Mouse (Mus musculus) hindbrain, embryonic 12.5 days (tissue): ENCODE measurements around the gene Dnmt3b. TPM values are rescaled to one million over a fixed set of nuclear protein-coding genes. Genes with fewer than 3 reads are reported as not detected.
A peak's percentile ranks its signal among the peaks of the same experiment; 100 is the strongest.
"Not testable (repeated sequence)": the region's sequence is repeated elsewhere in the genome, so short reads cannot be mapped to it uniquely, and the experiment has no call there.

Source experiments
- ATAC-seq: fragments of 200-750 bp; cut with Nextera tagmentation; 2 replicates; pipeline ENCODE4 v1.8.0; 2017; ENCODE audit warnings: moderate TSS enrichment; ENCODE audit not compliant: low FRiP score
- H3K27ac ChIP-seq: fragments of 300-500 bp; sonication (generic); 2 replicates; pipeline ENCODE4 v1.5.1; 2016; ENCODE audit warnings: mild to moderate bottlenecking
- H3K27me3 ChIP-seq: fragments of 300-500 bp; sonication (generic); 2 replicates; pipeline ENCODE4 v1.6.1; 2016; ENCODE audit warnings: mild to moderate bottlenecking
- H3K36me3 ChIP-seq: fragments of 300-500 bp; sonication (generic); 2 replicates; pipeline ENCODE4 v1.6.1; 2016; ENCODE audit warnings: mild to moderate bottlenecking
- H3K4me1 ChIP-seq: fragments of 300-500 bp; sonication (generic); 2 replicates; pipeline ENCODE4 v1.6.1; 2016
- H3K4me2 ChIP-seq: fragments of 300-500 bp; sonication (generic); replicated peaks from 2 replicates; pipeline ENCODE4 v1.6.1; 2016; ENCODE audit warnings: mild to moderate bottlenecking
- H3K4me3 ChIP-seq: fragments of 300-500 bp; sonication (generic); 2 replicates; pipeline ENCODE4 v1.5.1; 2016; ENCODE audit warnings: mild to moderate bottlenecking
- H3K9ac ChIP-seq: fragments of 300-500 bp; sonication (generic); 2 replicates; pipeline ENCODE4 v1.6.1; 2016; ENCODE audit warnings: mild to moderate bottlenecking, moderate library complexity
- H3K9me3 ChIP-seq: fragments of 300-500 bp; sonication (generic); replicated peaks from 2 replicates; pipeline ENCODE4 v1.6.1; 2016; ENCODE audit warnings: mild to moderate bottlenecking
- WGBS: fragments of 180-500 bp; shearing (Covaris S2); methylation state at CpG from one replicate; pipeline ENCODE4 v1.1.7; 2016; 5-methylcytosine and 5-hydroxymethylcytosine counted together
- polyA plus RNA-seq: library from polyadenylated mRNA; unstranded; fragments of >200 nt; fragmentation: Nextera tagmentation; extraction: Ambion mirVana; gene quantifications from 2 replicates; pipeline ENCODE4 v1.2.1, GENCODE M21; 2016

The Dnmt3b gene
- polyA plus RNA-seq, 1 experiment from 2014 or later: 9.5 TPM

GRCm38 (mm10) chr2:153648773-153649297, 415 bp upstream of the Dnmt3b start:
- Histone ChIP-seq H3K4me3 (peak overlapping the region; percentile 87), H3K36me3 (no peaks in the 10 kb centered on the region), H3K27me3 (peaks cover 12% of the 10 kb centered on the region), H3K9ac (peak overlapping the region; percentile 89), H3K4me1 (peaks cover 22% of the 10 kb centered on the region), H3K9me3 (no peaks in the 10 kb centered on the region), H3K27ac (no peak overlapping the region), H3K4me2 (peak overlapping the region; percentile 97)
- WGBS: 22% methylated on average over 14 of the region's 14 CpGs
- peak; percentile 41 for ATAC-seq

DNA sequence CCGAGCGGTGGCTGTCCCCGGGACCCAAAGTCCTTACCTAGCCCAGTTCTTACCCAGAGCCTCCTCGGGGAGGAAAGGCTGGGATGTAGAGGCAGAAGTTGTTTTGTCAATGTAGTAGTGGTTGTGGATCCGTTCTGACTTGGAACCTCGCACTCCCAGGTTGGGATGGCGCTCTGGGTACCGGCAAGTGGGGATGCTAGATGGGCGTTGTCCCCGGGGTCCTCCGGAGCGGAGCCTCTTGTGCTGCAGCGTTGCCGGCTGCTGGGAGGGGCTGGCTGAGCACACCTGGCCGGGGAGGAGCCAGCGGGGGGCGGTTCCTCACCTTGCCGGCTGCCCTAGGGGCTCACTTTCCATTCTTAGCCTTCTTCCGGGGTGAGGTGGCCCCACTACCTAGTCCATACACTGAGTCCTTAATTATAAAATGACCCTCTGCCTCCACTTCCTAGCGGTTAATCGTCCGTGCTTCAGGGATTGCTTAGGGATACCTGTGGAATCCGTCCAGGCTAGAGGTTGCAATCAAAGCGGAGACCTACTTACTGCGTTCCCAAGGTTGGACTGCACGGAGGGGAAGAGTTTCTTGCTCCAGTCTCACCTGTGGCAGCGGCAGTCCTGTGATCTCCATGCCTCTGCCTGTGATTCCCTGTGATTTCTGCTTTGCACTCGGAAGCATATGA, 901 bp downstream of the Dnmt3b start:
- WGBS: 1% methylated on average over 28 of the region's 28 CpGs
- ATAC-seq: peak; percentile 7; the same call in 1 of the 2 replicates
- Histone ChIP-seq H3K9ac (peak overlapping the region; percentile 89), H3K27me3 (peaks cover 12% of the 10 kb centered on the region), H3K9me3 (no peaks in the 10 kb centered on the region), H3K4me2 (peak overlapping the region; percentile 97), H3K27ac (no peak overlapping the region), H3K4me1 (peaks cover 22% of the 10 kb centered on the region), H3K36me3 (no peaks in the 10 kb centered on the region), H3K4me3 (peak overlapping the region; percentile 87)

DNA sequence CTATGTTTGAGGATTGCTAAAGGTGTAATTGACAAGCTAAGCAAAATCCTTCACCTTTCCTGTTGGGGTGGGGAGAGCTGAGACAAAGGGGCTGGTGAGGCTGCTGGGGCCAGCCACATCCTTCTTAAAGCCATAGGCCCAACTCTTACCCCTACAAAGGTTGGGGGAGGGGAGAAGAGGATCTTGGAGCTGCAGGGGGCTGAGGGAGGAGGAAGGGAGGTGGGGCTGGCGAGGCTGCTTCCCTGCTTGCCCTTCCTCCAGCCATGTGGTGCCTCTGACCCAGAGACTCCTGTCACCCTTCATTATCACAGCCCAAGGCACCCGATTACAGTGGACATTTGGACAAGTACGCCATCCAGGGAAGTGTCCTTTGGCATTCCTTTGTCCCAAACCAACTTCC, 2.4 kb downstream of the Dnmt3b start:
- H3K4me3 ChIP-seq: no peak overlapping the region
- WGBS: 28% methylated on average over 3 of the region's 3 CpGs
- H3K27me3 ChIP-seq: peaks cover 12% of the 10 kb centered on the region
- no peak overlapping the region for H3K4me2 ChIP-seq
- H3K36me3 ChIP-seq: no peaks in the 10 kb centered on the region
- ATAC-seq: no peak
- H3K9me3 ChIP-seq: no peaks in the 10 kb centered on the region
- no peak overlapping the region for H3K9ac ChIP-seq
- peaks cover 22% of the 10 kb centered on the region for H3K4me1 ChIP-seq
- no peak overlapping the region for H3K27ac ChIP-seq

DNA sequence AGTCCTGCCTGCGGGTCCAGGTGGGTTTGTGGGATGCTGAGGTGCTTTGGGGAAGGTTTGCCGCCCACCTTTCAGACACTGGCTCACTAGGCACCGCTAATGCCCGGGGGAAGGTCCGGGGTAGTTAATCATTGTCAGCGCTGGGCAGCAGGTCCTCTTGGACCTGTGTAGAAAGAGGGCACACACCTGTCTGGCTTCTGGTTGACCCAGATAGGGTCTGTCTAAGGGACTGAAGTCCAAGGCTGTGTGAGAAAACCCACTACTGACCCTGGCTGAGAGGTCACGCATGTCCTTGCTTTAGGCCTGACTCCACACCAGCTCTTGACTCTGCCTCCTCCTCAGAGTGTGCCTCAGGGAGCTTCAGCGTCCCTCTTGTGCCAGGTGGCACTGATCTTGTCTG, 8.4 kb downstream of the Dnmt3b start:
- ATAC-seq, H3K4me3 ChIP-seq, H3K27me3 ChIP-seq, H3K36me3 ChIP-seq, H3K9ac ChIP-seq, H3K27ac ChIP-seq, H3K4me1 ChIP-seq, H3K9me3 ChIP-seq, H3K4me2 ChIP-seq: not testable (repeated sequence)
- WGBS: 88% methylated on average over 8 of the region's 8 CpGs

- no peak for ATAC-seq
- 53% methylated on average over 3 of the region's 3 CpGs for WGBS
- Histone ChIP-seq H3K4me2 (no peak overlapping the region), H3K9me3 (no peaks in the 10 kb centered on the region), H3K36me3 (0 out of 2 replicates have a peak, but pooled peaks cover 3% of the 10 kb centered on the region), H3K27ac (no peak overlapping the region), H3K4me3 (no peak overlapping the region), H3K4me1 (no peaks in the 10 kb centered on the region; the same call in 1 of the 2 replicates), H3K27me3 (no peaks in the 10 kb centered on the region), H3K9ac (no peak overlapping the region)
Observed at GRCm38 (mm10) chr2:153660616-153661015, 11.4 kb downstream of the Dnmt3b start.

GRCm38 (mm10) chr2:153665401-153665800, 16.2 kb downstream of the Dnmt3b start:
- Histone ChIP-seq H3K4me2 (no peak overlapping the region), H3K27ac (no peak overlapping the region), H3K27me3 (no peaks in the 10 kb centered on the region), H3K9ac (no peak overlapping the region), H3K36me3 (peaks cover 8% of the 10 kb centered on the region; the same call in 1 of the 2 replicates), H3K4me3 (no peak overlapping the region), H3K4me1 (no peaks in the 10 kb centered on the region; the same call in 1 of the 2 replicates), H3K9me3 (no peaks in the 10 kb centered on the region)
- no peak for ATAC-seq
- 89% methylated on average over 7 of the region's 7 CpGs for WGBS

DNA sequence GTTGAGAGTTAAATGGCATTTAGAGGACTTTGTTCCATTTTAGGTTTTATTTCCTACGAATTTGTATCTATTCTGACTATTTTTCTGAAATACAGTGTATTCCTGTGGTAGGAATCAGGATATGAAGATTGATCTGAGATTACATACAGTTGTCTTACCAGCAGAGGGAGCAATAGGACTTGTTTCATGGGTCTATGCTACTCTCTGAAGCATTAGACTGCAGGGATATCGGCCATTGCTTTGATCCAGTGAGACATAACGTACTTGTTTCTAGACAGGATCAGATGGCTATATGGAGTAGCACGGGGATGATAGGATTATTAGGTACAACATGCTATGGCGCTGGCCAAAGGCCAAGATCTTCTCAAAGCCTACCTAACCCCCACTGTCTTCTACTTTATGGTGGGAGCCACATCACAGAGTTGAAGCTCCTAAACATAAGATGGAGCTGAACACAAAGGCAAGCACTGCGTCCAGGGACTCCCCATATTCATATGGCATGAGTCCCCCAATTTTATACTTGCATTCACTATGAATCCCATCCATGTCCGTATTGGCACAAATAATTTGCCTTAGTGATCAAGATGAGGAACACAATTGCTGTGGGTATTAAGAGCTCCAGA, 19.6 kb downstream of the Dnmt3b start:
- H3K4me3 ChIP-seq: no peak overlapping the region

DNA sequence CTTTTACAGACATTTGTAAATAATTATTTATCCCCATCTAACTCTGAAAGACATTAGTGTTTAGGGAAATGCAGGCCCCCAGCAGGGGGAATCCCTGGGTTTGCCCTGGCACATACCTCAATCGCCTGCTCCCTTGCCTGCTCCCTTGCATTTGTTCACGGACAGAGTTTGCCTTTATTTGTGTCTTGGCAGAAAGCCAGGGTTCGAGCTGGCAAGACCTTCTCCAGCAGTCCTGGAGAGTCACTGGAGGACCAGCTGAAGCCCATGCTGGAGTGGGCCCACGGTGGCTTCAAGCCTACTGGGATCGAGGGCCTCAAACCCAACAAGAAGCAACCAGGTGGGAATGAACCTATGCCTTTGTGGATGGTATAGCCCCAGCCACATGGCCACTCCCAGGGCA, 20.9 kb downstream of the Dnmt3b start:
- no peaks in the 10 kb centered on the region for H3K27me3 ChIP-seq
- no peak overlapping the region for H3K27ac ChIP-seq
- H3K9ac ChIP-seq: no peak overlapping the region
- H3K4me2 ChIP-seq: no peak overlapping the region
- H3K4me3 ChIP-seq: no peak overlapping the region
- ATAC-seq: no peak
- H3K9me3 ChIP-seq: no peaks in the 10 kb centered on the region
- no peaks in the 10 kb centered on the region for H3K4me1 ChIP-seq
- WGBS: 76% methylated on average over 5 of the region's 5 CpGs
- peaks cover 12% of the 10 kb centered on the region for H3K36me3 ChIP-seq

More for the DNA sequence above, 19.6 kb downstream of the Dnmt3b start:
- 0 out of 2 replicates have a peak, but pooled peaks have one; percentile 38 for ATAC-seq
- Histone ChIP-seq H3K27me3 (no peaks in the 10 kb centered on the region), H3K9me3 (no peaks in the 10 kb centered on the region), H3K27ac (no peak overlapping the region), H3K9ac (no peak overlapping the region), H3K36me3 (peaks cover 8% of the 10 kb centered on the region; the same call in 1 of the 2 replicates), H3K4me2 (no peak overlapping the region), H3K4me1 (no peaks in the 10 kb centered on the region)
- WGBS: 76% methylated on average over 7 of the region's 7 CpGs

DNA sequence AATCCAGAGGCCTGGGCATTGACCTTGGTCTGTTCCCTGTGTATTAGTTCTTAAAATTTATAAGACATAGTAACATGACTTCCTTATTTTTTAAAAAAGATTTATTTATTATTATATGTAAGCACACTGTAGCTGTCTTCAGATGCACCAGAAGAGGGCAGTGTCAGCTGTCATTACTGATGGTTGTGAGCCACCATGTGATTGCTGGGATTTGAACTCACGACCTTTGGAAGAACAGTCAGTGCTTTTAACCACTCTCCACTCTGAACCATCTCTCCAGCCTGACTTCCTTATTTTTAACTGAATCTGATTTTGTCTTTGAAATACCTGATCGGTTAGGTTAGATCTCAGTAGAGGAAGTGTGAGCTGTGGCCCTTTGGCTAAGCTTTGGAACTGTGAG, 23.4 kb downstream of the Dnmt3b start:
- WGBS: 89% methylated on average over 2 of the region's 2 CpGs
- peaks cover 18% of the 10 kb centered on the region for H3K36me3 ChIP-seq
- H3K27me3 ChIP-seq: no peaks in the 10 kb centered on the region
- H3K4me3 ChIP-seq: no peak overlapping the region
- ATAC-seq: no peak
- H3K4me2 ChIP-seq: no peak overlapping the region
- no peaks in the 10 kb centered on the region for H3K4me1 ChIP-seq
- H3K9ac ChIP-seq: no peak overlapping the region
- H3K27ac ChIP-seq: no peak overlapping the region
- H3K9me3 ChIP-seq: no peaks in the 10 kb centered on the region

- H3K9ac ChIP-seq, H3K27ac ChIP-seq, H3K9me3 ChIP-seq, H3K27me3 ChIP-seq, H3K4me1 ChIP-seq, H3K4me2 ChIP-seq, ATAC-seq, H3K4me3 ChIP-seq: not testable (repeated sequence)
- H3K36me3 ChIP-seq: peaks cover 17% of the 10 kb centered on the region
- WGBS: 61% methylated on average over 1 of the region's 1 CpGs
Observed at GRCm38 (mm10) chr2:153675364-153675763, 26.1 kb downstream of the Dnmt3b start.

GRCm38 (mm10) chr2:153676944-153677343, 27.7 kb downstream of the Dnmt3b start:
- H3K27me3 ChIP-seq: no peaks in the 10 kb centered on the region
- H3K36me3 ChIP-seq: peaks cover 17% of the 10 kb centered on the region
- no peak overlapping the region for H3K27ac ChIP-seq
- WGBS: 94% methylated on average over 6 of the region's 6 CpGs
- H3K9ac ChIP-seq: no peak overlapping the region
- no peak overlapping the region for H3K4me2 ChIP-seq
- no peak for ATAC-seq
- H3K9me3 ChIP-seq: no peaks in the 10 kb centered on the region
- no peaks in the 10 kb centered on the region for H3K4me1 ChIP-seq
- H3K4me3 ChIP-seq: no peak overlapping the region

DNA sequence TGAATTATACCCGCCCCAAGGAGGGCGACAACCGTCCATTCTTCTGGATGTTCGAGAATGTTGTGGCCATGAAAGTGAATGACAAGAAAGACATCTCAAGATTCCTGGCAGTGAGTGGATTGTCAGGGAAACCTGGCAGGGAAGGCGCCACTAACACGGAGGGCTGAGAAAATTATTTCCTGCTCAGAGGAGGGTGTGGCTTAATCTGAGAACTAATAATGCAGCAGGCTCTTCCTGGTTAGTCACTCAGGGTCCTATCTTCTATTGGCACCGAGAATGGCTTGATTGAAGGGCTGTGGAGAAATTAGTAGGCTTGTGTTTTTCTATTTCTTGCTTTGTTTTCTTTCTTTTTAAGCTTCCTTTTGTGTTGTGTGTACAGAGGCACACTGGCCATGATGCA, 28.3 kb downstream of the Dnmt3b start:
- Histone ChIP-seq H3K4me2 (no peak overlapping the region), H3K27me3 (no peaks in the 10 kb centered on the region), H3K9me3 (no peaks in the 10 kb centered on the region), H3K4me3 (no peak overlapping the region), H3K4me1 (no peaks in the 10 kb centered on the region), H3K9ac (no peak overlapping the region), H3K36me3 (peaks cover 17% of the 10 kb centered on the region), H3K27ac (no peak overlapping the region)
- WGBS: 88% methylated on average over 7 of the region's 7 CpGs
- no peak for ATAC-seq
